Mouse (Mus musculus): ENCODE results near the gene Lhcgr. TPM values are rescaled to one million over a fixed set of nuclear protein-coding genes. Genes with fewer than 3 reads are reported as not detected.
"Not testable (repeated sequence)": the region's sequence is repeated elsewhere in the genome, so short reads cannot be mapped to it uniquely, and the experiment has no call there.

Gene Lhcgr
- total RNA-seq (2014; rRNA removed) (0.62 and 0.95 TPM in 2 replicates), polyA plus RNA-seq (2015; fragmentation: Nextera tagmentation; extraction: Ambion mirVana) (1.2 and 2.0 TPM in 2 replicates)

DNA sequence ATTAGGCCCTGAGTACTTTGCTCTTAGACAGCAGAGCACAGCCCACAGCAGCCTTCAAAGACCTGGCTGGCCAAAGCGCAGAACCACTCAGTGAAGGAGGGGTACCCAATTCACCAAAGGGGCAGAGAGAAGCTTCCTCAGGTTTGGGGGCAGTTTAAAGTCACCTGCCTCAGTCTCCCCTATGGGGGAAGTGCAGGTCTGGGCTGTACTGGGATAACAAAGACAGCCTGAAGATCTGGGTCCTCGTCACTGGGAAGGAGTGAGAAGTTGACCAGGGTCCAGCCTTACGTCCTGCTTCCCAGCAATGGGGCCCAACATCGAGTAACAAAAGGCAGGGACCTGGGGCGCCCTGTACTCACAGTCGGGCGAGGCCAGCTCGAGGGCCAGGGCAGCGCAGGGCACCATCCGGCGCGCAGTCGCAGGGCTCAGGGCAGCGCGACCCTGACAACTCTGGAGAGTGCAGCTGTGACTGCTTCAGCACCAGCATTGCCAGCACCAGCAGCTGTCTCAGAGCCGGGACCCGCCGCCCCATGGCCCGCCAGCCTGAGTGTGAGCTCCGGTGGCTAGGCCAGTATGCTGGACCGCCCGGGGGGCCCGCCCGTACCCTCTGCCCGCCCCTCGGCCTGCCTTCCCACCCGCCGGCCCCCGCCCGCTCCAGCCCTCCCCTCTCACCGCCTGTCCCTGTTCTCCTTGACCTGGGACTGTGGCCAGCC is at the start of gene Lhcgr:
Lhcgr (minus strand) TSS at position 551 of the 713 bp plus-strand sequence.
- DNase-seq, result no peak
- H3K4me3 ChIP-seq (ENCODE audit: low read depth, low read length), result no peak within 1 kb of the TSS

DNA sequence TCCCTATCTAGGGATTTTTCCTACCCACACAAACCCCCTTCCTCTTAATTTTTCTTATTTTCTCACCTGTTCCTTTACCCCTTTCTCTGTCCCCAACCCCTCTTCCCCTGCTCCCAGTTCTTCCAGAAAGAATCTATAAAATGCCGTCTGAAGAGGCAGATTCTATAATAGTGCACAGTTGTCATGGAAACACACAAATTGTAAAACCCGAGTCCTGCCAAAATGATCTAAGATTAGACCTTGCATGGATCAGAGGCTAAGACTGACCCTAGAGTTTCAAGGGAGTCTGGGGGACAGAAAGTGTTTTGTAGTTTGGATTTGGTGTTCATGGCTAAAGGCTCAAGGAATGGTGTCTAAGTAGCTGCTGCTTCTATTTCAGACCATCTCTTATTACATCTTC is 25.8 kb upstream of the Lhcgr start:
- Histone ChIP-seq H3K9ac (no peak overlapping the region), H3K4me2 (ENCODE audit: low read depth) (no peak overlapping the region), H3K9me3 (ENCODE audit: low read length) (no peaks in the 10 kb centered on the region), H3K27me3 (ENCODE audit: insufficient read depth, low read length) (no peaks in the 10 kb centered on the region), H3K4me1 (ENCODE audit: insufficient read depth) (no peaks in the 10 kb centered on the region), H3K36me3 (ENCODE audit: insufficient read depth) (no peaks in the 10 kb centered on the region), H3K4me3 (ENCODE audit: low read depth, low read length) (no peak overlapping the region), H3K27ac (ENCODE audit: low read depth, low read length) (peak overlapping the region; percentile 59; the same call in 1 of the 2 replicates)
- DNase-seq (peak; percentile 71), ATAC-seq (peak; percentile 74)
- 8% methylated on average over 2 of the region's 2 CpGs for WGBS
- TF ChIP-seq CTCF (IDR thresholded peaks at IDR 0.05; ENCODE audit: low read depth), result no peak

More for the DNA sequence above, at the start of gene Lhcgr:
- Histone ChIP-seq H3K27me3 (ENCODE audit: insufficient read depth, low read length) (no peaks in the 10 kb centered on the region), H3K4me1 (ENCODE audit: insufficient read depth) (no peaks in the 10 kb centered on the region), H3K9ac (no peak within 1 kb of the TSS; the same call in 1 of the 2 replicates), H3K4me2 (ENCODE audit: low read depth) (peak within 1 kb of the TSS; percentile 28; the same call in 1 of the 2 replicates), H3K36me3 (ENCODE audit: insufficient read depth) (no peaks in the 10 kb centered on the region), H3K9me3 (ENCODE audit: low read length) (no peaks in the 10 kb centered on the region), H3K27ac (ENCODE audit: low read depth, low read length) (no peak within 1 kb of the TSS)
- 21% methylated on average over 31 of the region's 31 CpGs for WGBS
- TF ChIP-seq CTCF (IDR thresholded peaks at IDR 0.05; ENCODE audit: low read depth), result no peak
- peak; percentile 33; the same call in 1 of the 2 replicates for ATAC-seq

DNA sequence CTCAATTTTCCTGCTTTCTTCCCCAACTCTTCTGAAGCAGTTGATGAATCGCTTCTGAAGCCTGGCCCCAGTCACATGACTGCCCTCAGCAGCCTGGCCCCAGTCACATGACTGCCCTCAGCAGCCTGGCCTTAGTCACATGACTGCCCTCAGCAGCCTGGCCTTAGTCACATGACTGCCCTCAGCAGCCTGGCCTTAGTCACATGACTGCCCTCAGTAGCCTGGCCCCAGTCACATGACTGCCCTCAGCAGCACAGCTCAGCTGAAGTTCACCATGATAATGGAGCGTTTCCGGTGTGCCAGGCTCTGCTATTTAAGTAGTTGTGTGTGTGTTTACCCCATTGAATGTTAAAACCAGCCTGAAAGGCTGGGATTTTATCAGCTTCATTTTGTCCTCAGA is 21.2 kb upstream of the Lhcgr start:
- not testable (repeated sequence) for DNase-seq; H3K4me3 ChIP-seq (ENCODE audit: low read depth, low read length); H3K27me3 ChIP-seq (ENCODE audit: insufficient read depth, low read length); H3K4me2 ChIP-seq (ENCODE audit: low read depth); H3K9ac ChIP-seq; H3K4me1 ChIP-seq (ENCODE audit: insufficient read depth); ATAC-seq; H3K36me3 ChIP-seq (ENCODE audit: insufficient read depth); H3K27ac ChIP-seq (ENCODE audit: low read depth, low read length); H3K9me3 ChIP-seq (ENCODE audit: low read length)
- 87% methylated on average over 3 of the region's 3 CpGs for WGBS

DNA sequence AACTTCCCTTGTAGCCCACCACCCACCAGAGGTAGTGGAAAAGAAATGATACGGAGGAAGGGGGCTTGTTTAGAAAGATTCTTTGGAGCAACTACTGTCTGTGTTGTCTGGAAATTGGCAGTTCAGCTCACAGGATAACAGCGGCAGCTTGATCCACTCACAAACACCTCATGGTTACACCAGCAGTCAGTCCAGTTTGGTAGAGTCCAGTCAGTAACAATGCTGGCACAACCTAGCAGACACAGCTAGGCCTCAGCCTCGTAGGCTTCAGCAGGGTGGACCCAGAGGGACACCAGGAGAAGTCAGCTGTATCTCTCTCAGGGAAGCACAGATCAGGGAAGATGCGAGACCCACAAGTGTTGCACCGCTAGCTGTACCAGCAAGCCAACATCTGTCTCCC is 19.0 kb upstream of the Lhcgr start:
- H3K27ac ChIP-seq (ENCODE audit: low read depth, low read length), result no peak overlapping the region
- ATAC-seq, result no peak
- no peak overlapping the region for H3K4me2 ChIP-seq (ENCODE audit: low read depth)
- H3K9ac ChIP-seq, result no peak overlapping the region
- no peak overlapping the region for H3K4me3 ChIP-seq (ENCODE audit: low read depth, low read length)
- no peak for TF ChIP-seq CTCF (IDR thresholded peaks at IDR 0.05; ENCODE audit: low read depth)
- no peaks in the 10 kb centered on the region for H3K9me3 ChIP-seq (ENCODE audit: low read length)
- 92% methylated on average over 5 of the region's 5 CpGs for WGBS
- no peak for DNase-seq
- H3K4me1 ChIP-seq (ENCODE audit: insufficient read depth), result no peaks in the 10 kb centered on the region
- no peaks in the 10 kb centered on the region for H3K36me3 ChIP-seq (ENCODE audit: insufficient read depth)
- no peaks in the 10 kb centered on the region for H3K27me3 ChIP-seq (ENCODE audit: insufficient read depth, low read length)

DNA sequence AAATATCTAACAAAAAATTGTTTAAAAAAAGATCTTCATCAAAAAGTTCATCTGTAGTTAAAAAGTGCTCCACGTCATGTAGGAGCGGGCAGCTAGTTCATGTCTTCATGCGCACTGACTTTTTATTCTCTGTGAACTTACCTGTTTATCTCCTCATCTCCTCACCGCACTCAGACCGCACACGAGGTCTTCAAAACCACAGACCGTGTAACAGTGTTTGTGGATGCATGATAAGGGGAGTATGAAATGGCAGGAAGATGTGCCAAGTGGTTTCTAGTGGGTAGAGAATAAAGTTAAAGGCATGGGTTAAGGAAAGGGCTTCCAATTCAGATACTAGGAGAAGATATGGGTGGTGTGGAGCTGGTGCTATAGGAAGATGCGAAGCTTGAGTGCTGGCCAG is 14.6 kb upstream of the Lhcgr start:
- 95% methylated on average over 8 of the region's 8 CpGs for WGBS
- Histone ChIP-seq H3K4me1 (ENCODE audit: insufficient read depth) (no peaks in the 10 kb centered on the region), H3K4me3 (ENCODE audit: low read depth, low read length) (no peak overlapping the region), H3K27ac (ENCODE audit: low read depth, low read length) (no peak overlapping the region), H3K4me2 (ENCODE audit: low read depth) (no peak overlapping the region), H3K9ac (no peak overlapping the region), H3K36me3 (ENCODE audit: insufficient read depth) (no peaks in the 10 kb centered on the region), H3K27me3 (ENCODE audit: insufficient read depth, low read length) (no peaks in the 10 kb centered on the region), H3K9me3 (ENCODE audit: low read length) (no peaks in the 10 kb centered on the region)
- TF ChIP-seq CTCF (IDR thresholded peaks at IDR 0.05; ENCODE audit: low read depth), result no peak
- ATAC-seq, result no peak
- DNase-seq, result no peak

DNA sequence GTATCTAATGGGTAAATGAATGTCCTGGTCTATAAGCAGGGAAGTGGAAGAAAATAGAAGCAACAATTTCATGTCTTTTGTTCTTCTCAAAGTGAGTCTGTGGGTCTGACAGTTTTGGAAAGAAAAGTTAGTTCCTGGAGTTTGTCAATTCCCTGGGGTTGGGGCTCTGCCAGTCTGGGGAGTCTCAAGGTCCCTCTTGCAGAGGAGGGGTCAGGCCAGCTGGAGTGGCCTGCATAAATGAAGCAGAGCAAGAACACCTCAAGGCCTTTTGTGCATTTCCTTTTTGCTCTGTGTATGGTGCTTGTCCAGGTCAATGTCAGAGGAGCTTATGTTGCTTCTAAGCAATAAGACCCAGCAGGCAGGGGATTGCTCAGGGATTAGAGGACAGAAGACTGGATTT is 11.7 kb upstream of the Lhcgr start:
- no peaks in the 10 kb centered on the region for H3K4me1 ChIP-seq (ENCODE audit: insufficient read depth)
- no peak overlapping the region for H3K4me3 ChIP-seq (ENCODE audit: low read depth, low read length)
- no peak for TF ChIP-seq CTCF (IDR thresholded peaks at IDR 0.05; ENCODE audit: low read depth)
- H3K9me3 ChIP-seq (ENCODE audit: low read length), result no peaks in the 10 kb centered on the region
- no peak overlapping the region for H3K4me2 ChIP-seq (ENCODE audit: low read depth)
- no peak for DNase-seq
- H3K27ac ChIP-seq (ENCODE audit: low read depth, low read length), result no peak overlapping the region
- no peak overlapping the region for H3K9ac ChIP-seq
- no peak for ATAC-seq
- no peaks in the 10 kb centered on the region for H3K27me3 ChIP-seq (ENCODE audit: insufficient read depth, low read length)
- H3K36me3 ChIP-seq (ENCODE audit: insufficient read depth), result no peaks in the 10 kb centered on the region

DNA sequence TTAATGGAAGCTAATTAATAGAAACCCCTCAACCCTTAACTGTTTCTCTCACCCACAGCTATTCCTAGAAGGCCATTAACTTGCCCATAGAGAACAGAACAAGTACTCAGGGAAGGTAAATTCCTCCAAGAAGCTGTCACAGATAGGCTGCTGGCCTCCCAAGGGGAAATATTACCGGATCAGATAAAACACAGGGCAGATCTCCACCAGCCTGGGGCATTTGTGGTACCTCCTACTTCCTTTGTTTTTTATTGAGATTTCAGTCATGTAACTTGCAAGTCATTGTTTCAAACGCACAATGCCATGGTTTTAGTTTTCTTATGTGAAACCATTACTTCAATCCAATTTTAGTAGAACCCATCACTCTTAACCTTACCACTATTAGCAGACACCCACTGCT is 1.1 kb downstream of the Lhcgr start:
- ATAC-seq, result no peak
- 66% methylated on average over 2 of the region's 2 CpGs for WGBS
- no peak overlapping the region for H3K4me2 ChIP-seq (ENCODE audit: low read depth)

More for the DNA sequence above, 1.1 kb downstream of the Lhcgr start:
- Histone ChIP-seq H3K27ac (ENCODE audit: low read depth, low read length) (no peak overlapping the region), H3K27me3 (ENCODE audit: insufficient read depth, low read length) (no peaks in the 10 kb centered on the region), H3K9ac (no peak overlapping the region), H3K4me3 (ENCODE audit: low read depth, low read length) (no peak overlapping the region), H3K9me3 (ENCODE audit: low read length) (no peaks in the 10 kb centered on the region), H3K36me3 (ENCODE audit: insufficient read depth) (no peaks in the 10 kb centered on the region), H3K4me1 (ENCODE audit: insufficient read depth) (no peaks in the 10 kb centered on the region)
- TF ChIP-seq CTCF (IDR thresholded peaks at IDR 0.05; ENCODE audit: low read depth), result no peak
- no peak for DNase-seq
